Mouse (Mus musculus) testis, adult 2 months (tissue): Measurements from ENCODE around the gene Tmem87b.

Source experiments
- CTCF ChIP-seq: fragments of 200-500 bp; IDR thresholded peaks from 2 replicates; pipeline ENCODE4 v1.5.1; 2012; ENCODE audit warnings: low read depth, mild to moderate bottlenecking, inconsistent platforms, low read length, moderate library complexity; ENCODE audit not compliant: control insufficient read depth, insufficient read depth, insufficient replicate concordance
- POLR2A ChIP-seq: fragments of 200-500 bp; IDR thresholded peaks from 2 replicates; pipeline ENCODE4 v1.6.1; 2012; ENCODE audit warnings: low read depth, mild to moderate bottlenecking, inconsistent platforms, low read length, moderate library complexity; ENCODE audit not compliant: control insufficient read depth

DNA sequence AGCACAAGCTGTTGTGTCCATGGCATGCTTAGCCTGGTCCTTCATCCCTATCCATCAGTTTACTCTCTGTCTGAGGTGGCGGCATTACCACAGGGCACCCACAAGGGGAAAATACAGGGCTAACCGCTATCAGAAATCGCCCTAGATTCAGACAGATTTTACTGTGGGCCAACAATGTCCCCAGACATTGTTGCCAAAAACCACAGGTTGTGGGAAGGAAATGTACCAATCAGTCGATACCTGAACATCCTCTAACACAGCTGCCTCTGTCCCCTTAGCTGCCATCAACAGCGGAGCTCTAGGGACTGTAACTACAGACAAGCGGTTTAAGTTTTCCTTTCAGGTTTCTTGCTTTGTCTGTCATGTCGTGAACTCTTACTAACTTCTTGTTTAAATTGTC lies 33.1 kb upstream of the Tmem87b start:
- TF ChIP-seq CTCF = no peak
- TF ChIP-seq POLR2A = no peak
